Mouse (Mus musculus): Measurements from ENCODE around the gene Sprr2k.

DNA sequence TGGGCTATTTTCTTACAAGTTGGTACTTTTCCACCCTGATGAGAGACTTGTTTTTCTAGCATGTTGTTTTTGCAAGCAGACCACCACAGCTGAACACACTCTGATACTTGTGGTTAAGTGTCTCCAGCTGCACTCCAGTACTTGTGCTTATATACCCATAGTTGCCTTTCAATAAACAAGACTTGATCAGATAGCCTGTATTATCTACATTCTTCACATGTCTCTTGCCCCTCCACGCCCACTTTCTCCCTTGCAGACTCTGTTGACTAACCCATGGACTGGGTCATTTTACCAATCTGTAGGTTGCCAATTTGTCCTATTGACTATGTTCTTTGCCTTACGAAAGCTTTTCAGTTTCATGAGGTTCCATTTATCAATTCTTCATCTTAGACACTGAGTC lies 37.7 kb downstream of the Sprr2k start:
- no peak for TF ChIP-seq CTCF (IDR thresholded peaks at IDR 0.05; ENCODE audit: control insufficient read depth, insufficient read depth, insufficient replicate concordance, low read depth, low read length)
- TF ChIP-seq POLR2A (IDR thresholded peaks at IDR 0.05; ENCODE audit: control insufficient read depth, low read depth, low read length), result no peak
